Mouse (Mus musculus) embryo, embryonic 11.5 days (tissue): ENCODE measurements at regions not wholly inside any gene's neighbourhood (a gene's known extent, or its start where the extent isn't known, plus 50 kb on each side); places are given as distances from the start of the nearest gene placed in this dataset.

Source experiments
- DNase-seq: peaks from one replicate; pipeline ENCODE4 v3.0.0-alpha.2; 2012; ENCODE audit warnings: low read depth, low spot score

GRCm38 (mm10) chr9:67698796-67699195, 60.4 kb upstream of the C2cd4b start:
- no peak for DNase-seq

- peak; percentile 16 for DNase-seq
These were observed 59.2 kb upstream of the C2cd4b start for GRCm38 (mm10) chr9:67699846-67700579.

- no peak for DNase-seq
These were observed 50.8 kb upstream of the C2cd4b start for GRCm38 (mm10) chr9:67708246-67708960.
